Mouse (Mus musculus) hindbrain, postnatal 0 days (tissue): Measurements from ENCODE around the gene Tmem108. TPM values are rescaled to one million over a fixed set of nuclear protein-coding genes. Genes with fewer than 3 reads are reported as not detected.

Source experiments
- ATAC-seq: fragments of 200-750 bp; cut with Nextera tagmentation; 2 replicates; pipeline ENCODE4 v1.8.0; 2017; ENCODE audit warnings: mild to moderate bottlenecking, moderate TSS enrichment, moderate library complexity
- DNase-seq: peaks from one replicate; pipeline ENCODE4 v3.0.0-alpha.2; 2015; ENCODE audit warnings: low spot score
- H3K27ac ChIP-seq: fragments of 300-500 bp; sonication (generic); 2 replicates; pipeline ENCODE4 v1.5.1; 2014; ENCODE audit warnings: mild to moderate bottlenecking
- H3K27me3 ChIP-seq: fragments of 300-500 bp; sonication (generic); 2 replicates; pipeline ENCODE4 v1.6.1; 2014; ENCODE audit warnings: low read length, mixed read lengths; ENCODE audit not compliant: insufficient read depth
- H3K36me3 ChIP-seq: fragments of 300-500 bp; sonication (generic); 2 replicates; pipeline ENCODE4 v1.6.1; 2014; ENCODE audit warnings: low read length, mixed read lengths; ENCODE audit not compliant: insufficient read depth
- H3K4me1 ChIP-seq: fragments of 300-500 bp; sonication (generic); 2 replicates; pipeline ENCODE4 v1.6.1; 2014; ENCODE audit warnings: antibody characterized with exemption, low read length, mixed read lengths; ENCODE audit not compliant: insufficient read depth
- H3K4me2 ChIP-seq: fragments of 300-500 bp; sonication (generic); 2 replicates; pipeline ENCODE4 v1.6.1; 2014; ENCODE audit warnings: low read depth, mild to moderate bottlenecking, low read length, moderate library complexity, mixed read lengths
- H3K4me3 ChIP-seq: fragments of 300-500 bp; sonication (generic); 2 replicates; pipeline ENCODE4 v1.5.1; 2014; ENCODE audit warnings: low read length
- H3K9ac ChIP-seq: fragments of 300-500 bp; sonication (generic); replicated peaks from 2 replicates; pipeline ENCODE4 v1.6.1; 2014; ENCODE audit warnings: mild to moderate bottlenecking, low read length, moderate library complexity, mixed read lengths
- H3K9me3 ChIP-seq: fragments of 300-500 bp; sonication (generic); 2 replicates; pipeline ENCODE4 v1.6.1; 2016; ENCODE audit warnings: low read length, mixed read lengths
- CTCF ChIP-seq: IDR thresholded peaks from 2 replicates; pipeline ENCODE4 v1.5.1; 2016; ENCODE audit warnings: antibody characterized with exemption, control low read depth, low read depth
- WGBS: fragments of 180-500 bp; shearing (Covaris S2); extraction: QIAGEN DNeasy Blood & Tissue Kit; methylation state at CpG from one replicate; pipeline ENCODE4 v1.1.7; 2014; 5-methylcytosine and 5-hydroxymethylcytosine counted together
- polyA plus RNA-seq: library from polyadenylated mRNA; unstranded; fragments of >200 nt; fragmentation: Nextera tagmentation; extraction: Ambion mirVana; gene quantifications from 2 replicates; pipeline ENCODE4 v1.2.1, GENCODE M21; 2015
- total RNA-seq: library from RNA; depleted of rRNA; stranded (reverse); fragments of >200 nt; gene quantifications from 2 replicates; pipeline ENCODE4 v1.2.3, GENCODE M21; 2014

The Tmem108 gene
- total and polyA plus RNA-seq, 2 experiments from 2014 or later, result 21.5 to 24.4 TPM

GRCm38 (mm10) chr9:103600834-103601233, 160.8 kb downstream of the Tmem108 start:
- H3K4me3 ChIP-seq, result no peak overlapping the region
- DNase-seq, result peak; percentile 43
- peak; percentile 56 for TF ChIP-seq CTCF

DNA sequence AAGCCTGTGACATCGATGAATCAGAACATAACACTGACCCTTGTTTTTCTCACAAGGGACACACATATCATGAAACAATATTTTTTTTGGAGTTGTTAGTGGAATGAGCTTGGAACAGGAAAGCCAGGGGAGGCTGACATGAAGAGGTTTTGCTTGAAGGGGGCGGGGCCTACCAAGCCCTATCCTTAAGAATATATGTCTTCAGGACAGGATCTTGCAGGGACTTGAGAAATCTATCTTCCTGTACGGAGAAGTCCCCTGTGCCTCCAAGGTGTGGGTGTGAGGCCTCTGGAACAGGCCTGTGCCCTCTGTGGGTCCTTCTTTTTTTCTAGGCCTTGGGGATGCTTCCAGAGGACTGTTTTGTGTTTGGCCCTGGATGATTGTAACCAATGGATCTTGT, 161.7 kb downstream of the Tmem108 start:
- H3K4me1 ChIP-seq, result peaks cover 6% of the 10 kb centered on the region
- DNase-seq (no peak), ATAC-seq (no peak)
- H3K27me3 ChIP-seq, result no peaks in the 10 kb centered on the region
- no peak overlapping the region for H3K4me2 ChIP-seq
- H3K9ac ChIP-seq, result no peak overlapping the region
- H3K9me3 ChIP-seq, result no peaks in the 10 kb centered on the region
- no peak overlapping the region for H3K27ac ChIP-seq
- H3K36me3 ChIP-seq, result no peaks in the 10 kb centered on the region
- H3K4me3 ChIP-seq, result no peak overlapping the region
- WGBS, result 85% methylated on average over 3 of the region's 3 CpGs
- TF ChIP-seq CTCF, result no peak

More at GRCm38 (mm10) chr9:103600834-103601233, 160.8 kb downstream of the Tmem108 start:
- H3K9me3 ChIP-seq, result no peaks in the 10 kb centered on the region
- ATAC-seq, result no peak
- no peaks in the 10 kb centered on the region for H3K27me3 ChIP-seq
- 0 out of 2 replicates have a peak, but pooled peaks cover 2% of the 10 kb centered on the region for H3K4me1 ChIP-seq
- no peak overlapping the region for H3K4me2 ChIP-seq
- H3K27ac ChIP-seq, result no peak overlapping the region
- 62% methylated on average over 3 of the region's 3 CpGs for WGBS
- H3K9ac ChIP-seq, result no peak overlapping the region
- no peaks in the 10 kb centered on the region for H3K36me3 ChIP-seq

- Histone ChIP-seq H3K27ac (no peak overlapping the region), H3K36me3 (no peaks in the 10 kb centered on the region), H3K4me3 (no peak overlapping the region), H3K27me3 (no peaks in the 10 kb centered on the region), H3K9ac (no peak overlapping the region), H3K4me1 (peaks cover 12% of the 10 kb centered on the region), H3K4me2 (no peak overlapping the region), H3K9me3 (no peaks in the 10 kb centered on the region)
- 82% methylated on average over 2 of the region's 2 CpGs for WGBS
- no peak for ATAC-seq
- TF ChIP-seq CTCF, result no peak
- DNase-seq, result no peak
Observed at GRCm38 (mm10) chr9:103597861-103598260, 163.8 kb downstream of the Tmem108 start.

DNA sequence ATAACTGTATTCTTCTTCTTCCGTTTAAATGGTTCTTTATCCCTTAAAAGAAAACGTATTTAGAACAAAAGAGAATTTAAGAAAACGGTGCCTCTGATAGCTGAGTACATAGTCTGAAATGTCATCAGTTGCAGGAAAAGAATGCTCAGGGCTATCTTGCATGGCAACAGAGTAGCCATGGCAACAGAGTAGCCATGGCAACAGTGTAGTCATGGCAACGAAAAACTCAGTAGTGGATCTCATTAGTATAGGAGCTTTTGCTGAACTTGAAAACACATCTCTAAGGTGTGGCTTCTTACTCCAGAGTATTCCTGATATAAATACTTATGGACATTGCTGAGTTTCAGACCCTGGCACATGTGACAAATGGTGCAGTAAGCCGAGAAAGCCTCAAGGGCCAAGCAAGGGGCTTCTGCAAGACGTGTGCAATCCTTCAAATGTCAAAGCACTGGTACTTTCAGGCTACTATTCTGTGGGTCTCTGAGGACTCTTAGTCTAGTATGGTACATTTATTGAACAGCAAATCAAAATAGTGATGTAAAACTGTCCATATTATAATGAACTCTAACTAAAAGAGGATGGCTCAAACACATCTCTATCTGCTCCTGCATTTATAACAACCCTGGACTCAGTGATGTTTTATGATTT, 166.3 kb downstream of the Tmem108 start:
- Histone ChIP-seq H3K9ac (no peak overlapping the region), H3K27ac (no peak overlapping the region; the same call in 1 of the 2 replicates), H3K4me1 (peaks cover 13% of the 10 kb centered on the region), H3K4me3 (no peak overlapping the region), H3K9me3 (no peaks in the 10 kb centered on the region), H3K27me3 (no peaks in the 10 kb centered on the region), H3K36me3 (no peaks in the 10 kb centered on the region), H3K4me2 (no peak overlapping the region)
- 13% methylated on average over 6 of the region's 6 CpGs for WGBS
- no peak for TF ChIP-seq CTCF
- ATAC-seq (peak; percentile 89), DNase-seq (peak; percentile 93)

DNA sequence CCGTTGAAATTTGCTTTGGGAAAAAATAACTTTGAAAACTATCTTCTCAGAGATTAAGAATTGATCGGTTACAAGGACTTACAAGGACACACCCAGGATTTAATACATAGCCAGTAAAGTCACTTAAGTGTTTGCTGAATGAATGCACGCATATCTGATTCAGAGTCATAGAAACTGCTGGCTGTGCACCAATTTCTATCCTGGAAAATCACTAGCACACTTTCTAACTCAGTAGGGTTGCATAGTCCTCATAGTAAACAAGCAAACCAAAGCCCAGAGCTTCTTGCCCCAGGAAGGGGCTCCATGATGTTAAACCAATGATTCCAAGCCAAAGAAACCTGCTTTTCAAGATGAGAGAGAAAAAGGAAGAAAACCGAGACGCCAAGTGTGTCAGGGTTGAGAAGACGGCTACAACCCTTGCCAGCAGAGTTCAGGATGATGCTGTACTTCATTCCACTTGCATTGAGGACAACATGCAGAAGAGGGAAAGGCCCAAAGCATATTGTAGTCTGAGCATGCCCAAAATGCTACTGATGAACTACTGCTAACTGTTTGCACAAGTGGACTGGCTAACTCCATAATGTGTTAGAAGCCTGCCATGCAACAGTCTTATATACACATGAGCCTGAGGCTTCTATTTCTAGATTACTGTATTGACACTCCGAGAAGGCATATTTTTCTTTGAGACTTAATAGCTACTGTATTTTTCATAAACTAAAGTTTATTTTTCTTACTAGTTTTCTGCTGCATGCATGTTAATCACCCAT, 167.0 kb downstream of the Tmem108 start:
- peak overlapping the region; percentile 23 for H3K27ac ChIP-seq
- H3K4me1 ChIP-seq, result peaks cover 13% of the 10 kb centered on the region
- no peaks in the 10 kb centered on the region for H3K36me3 ChIP-seq
- no peaks in the 10 kb centered on the region for H3K9me3 ChIP-seq
- H3K4me2 ChIP-seq, result no peak overlapping the region
- no peak overlapping the region for H3K9ac ChIP-seq
- TF ChIP-seq CTCF, result no peak
- ATAC-seq (no peak), DNase-seq (no peak)
- no peak overlapping the region for H3K4me3 ChIP-seq
- WGBS, result 59% methylated on average over 7 of the region's 7 CpGs
- H3K27me3 ChIP-seq, result no peaks in the 10 kb centered on the region

DNA sequence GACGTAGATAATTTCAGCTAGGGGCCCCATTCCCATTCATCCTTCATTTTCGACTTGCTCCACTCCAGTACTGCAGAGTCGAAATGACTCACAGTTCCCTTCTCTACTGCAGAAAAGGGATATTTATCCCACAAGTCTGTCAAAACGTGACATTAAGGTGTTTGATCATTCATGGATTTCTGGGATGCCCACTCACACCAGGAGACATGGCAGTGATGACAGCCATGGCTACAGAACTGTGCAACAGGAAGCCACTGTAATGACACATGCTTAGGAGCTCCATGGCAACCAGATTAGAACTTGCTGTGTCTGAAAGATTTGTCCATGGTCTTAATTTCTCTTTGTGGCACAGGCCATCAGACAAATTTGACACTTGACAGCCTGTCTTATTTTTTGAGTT, 168.6 kb downstream of the Tmem108 start:
- ATAC-seq, result 0 out of 2 replicates have a peak, but pooled peaks have one; percentile 51
- Histone ChIP-seq H3K4me2 (no peak overlapping the region), H3K27ac (peak overlapping the region; percentile 54; the same call in 1 of the 2 replicates), H3K27me3 (no peaks in the 10 kb centered on the region), H3K4me1 (peaks cover 13% of the 10 kb centered on the region), H3K9me3 (no peaks in the 10 kb centered on the region), H3K9ac (peak overlapping the region; percentile 30; the same call in 1 of the 2 replicates), H3K36me3 (no peaks in the 10 kb centered on the region), H3K4me3 (no peak overlapping the region)
- WGBS, result 27% methylated on average over 4 of the region's 4 CpGs
- TF ChIP-seq CTCF, result no peak
- DNase-seq, result peak; percentile 32
